Mouse (Mus musculus): ENCODE data around the gene Crym. TPM values are rescaled to one million over a fixed set of nuclear protein-coding genes. Genes with fewer than 3 reads are reported as not detected.

The Crym gene
- polyA plus RNA-seq, 1 experiment: not detected

GRCm38 (mm10) chr7:120172188-120172700, 29.7 kb downstream of the Crym start:
- no peak overlapping the region for H3K4me3 ChIP-seq (replicated peaks)
- no peaks in the 10 kb centered on the region for H3K9me3 ChIP-seq
- no peaks in the 10 kb centered on the region for H3K36me3 ChIP-seq (replicated peaks; ENCODE audit: low read length)
- no peak for TF ChIP-seq FLI1 (IDR thresholded peaks at IDR 0.05; ENCODE audit: low read length)
- no peak for TF ChIP-seq GATA1 (IDR thresholded peaks at IDR 0.05; ENCODE audit: borderline replicate concordance, low read length)
- no peaks in the 10 kb centered on the region for H3K27me3 ChIP-seq (replicated peaks)
- no peaks in the 10 kb centered on the region for H3K4me1 ChIP-seq

- Histone ChIP-seq H3K9me3 (no peaks in the 10 kb centered on the region), H3K36me3 (replicated peaks; ENCODE audit: low read length) (no peaks in the 10 kb centered on the region), H3K27me3 (replicated peaks) (no peaks in the 10 kb centered on the region), H3K4me3 (replicated peaks) (no peak overlapping the region), H3K4me1 (no peaks in the 10 kb centered on the region)
- TF ChIP-seq GATA1 (IDR thresholded peaks at IDR 0.05; ENCODE audit: borderline replicate concordance, low read length) (no peak), FLI1 (IDR thresholded peaks at IDR 0.05; ENCODE audit: low read length) (no peak)
Observed at GRCm38 (mm10) chr7:120163581-120164251, 38.2 kb downstream of the Crym start.

GRCm38 (mm10) chr7:120158121-120158613, 43.7 kb downstream of the Crym start:
- Histone ChIP-seq H3K9me3 (no peaks in the 10 kb centered on the region; the same call in 1 of the 2 replicates), H3K4me3 (replicated peaks) (no peak overlapping the region), H3K36me3 (replicated peaks; ENCODE audit: low read length) (no peaks in the 10 kb centered on the region), H3K27me3 (replicated peaks) (peaks cover 4% of the 10 kb centered on the region), H3K4me1 (no peaks in the 10 kb centered on the region)
- TF ChIP-seq FLI1 (IDR thresholded peaks at IDR 0.05; ENCODE audit: low read length): no peak

GRCm38 (mm10) chr7:120157575-120158061, 44.3 kb downstream of the Crym start:
- no peaks in the 10 kb centered on the region for H3K36me3 ChIP-seq (replicated peaks; ENCODE audit: low read length)
- peaks cover 4% of the 10 kb centered on the region for H3K27me3 ChIP-seq (replicated peaks)
- H3K9me3 ChIP-seq: no peaks in the 10 kb centered on the region; the same call in 1 of the 2 replicates
- no peaks in the 10 kb centered on the region for H3K4me1 ChIP-seq
- no peak for TF ChIP-seq FLI1 (IDR thresholded peaks at IDR 0.05; ENCODE audit: low read length)
- no peak for TF ChIP-seq GATA1 (IDR thresholded peaks at IDR 0.05; ENCODE audit: borderline replicate concordance, low read length)
- no peak overlapping the region for H3K4me3 ChIP-seq (replicated peaks)

GRCm38 (mm10) chr7:120156841-120157409, 45.0 kb downstream of the Crym start:
- Histone ChIP-seq H3K36me3 (replicated peaks; ENCODE audit: low read length) (no peaks in the 10 kb centered on the region), H3K4me3 (replicated peaks) (no peak overlapping the region), H3K4me1 (no peaks in the 10 kb centered on the region), H3K9me3 (no peaks in the 10 kb centered on the region; the same call in 1 of the 2 replicates), H3K27me3 (replicated peaks) (peaks cover 4% of the 10 kb centered on the region)
- TF ChIP-seq GATA1 (IDR thresholded peaks at IDR 0.05; ENCODE audit: borderline replicate concordance, low read length): no peak
- no peak for TF ChIP-seq FLI1 (IDR thresholded peaks at IDR 0.05; ENCODE audit: low read length)

GRCm38 (mm10) chr7:120150898-120151297, 51.0 kb downstream of the Crym start:
- no peak for TF ChIP-seq FLI1 (IDR thresholded peaks at IDR 0.05; ENCODE audit: low read length)
- no peak for TF ChIP-seq GATA1 (IDR thresholded peaks at IDR 0.05; ENCODE audit: borderline replicate concordance, low read length)
- Histone ChIP-seq H3K27me3 (replicated peaks) (no peaks in the 10 kb centered on the region), H3K36me3 (replicated peaks; ENCODE audit: low read length) (no peaks in the 10 kb centered on the region), H3K4me3 (replicated peaks) (no peak overlapping the region), H3K9me3 (no peaks in the 10 kb centered on the region), H3K4me1 (no peaks in the 10 kb centered on the region)

GRCm38 (mm10) chr7:120150257-120150656, 51.7 kb downstream of the Crym start:
- TF ChIP-seq GATA1 (IDR thresholded peaks at IDR 0.05; ENCODE audit: borderline replicate concordance, low read length): no peak
- no peak for TF ChIP-seq FLI1 (IDR thresholded peaks at IDR 0.05; ENCODE audit: low read length)
- Histone ChIP-seq H3K9me3 (no peaks in the 10 kb centered on the region), H3K36me3 (replicated peaks; ENCODE audit: low read length) (no peaks in the 10 kb centered on the region), H3K4me3 (replicated peaks) (no peak overlapping the region), H3K4me1 (no peaks in the 10 kb centered on the region), H3K27me3 (replicated peaks) (no peaks in the 10 kb centered on the region)

GRCm38 (mm10) chr7:120145191-120145590, 56.7 kb downstream of the Crym start, which contains the start of gene Zp2:
Zp2 (minus strand) TSS chr7:120145291.
- Histone ChIP-seq H3K4me3 (replicated peaks) (no peak within 1 kb of the TSS), H3K4me1 (no peaks in the 10 kb centered on the region), H3K27me3 (replicated peaks) (peaks cover 6% of the 10 kb centered on the region), H3K36me3 (replicated peaks; ENCODE audit: low read length) (no peaks in the 10 kb centered on the region), H3K9me3 (no peaks in the 10 kb centered on the region)
- TF ChIP-seq FLI1 (IDR thresholded peaks at IDR 0.05; ENCODE audit: low read length) (no peak), GATA1 (IDR thresholded peaks at IDR 0.05; ENCODE audit: borderline replicate concordance, low read length) (no peak)

GRCm38 (mm10) chr7:120142743-120143142, 59.2 kb downstream of the Crym start:
- H3K27me3 ChIP-seq (replicated peaks): peaks cover 6% of the 10 kb centered on the region
- no peaks in the 10 kb centered on the region for H3K36me3 ChIP-seq (replicated peaks; ENCODE audit: low read length)
- no peaks in the 10 kb centered on the region for H3K4me1 ChIP-seq
- no peaks in the 10 kb centered on the region for H3K9me3 ChIP-seq
- TF ChIP-seq FLI1 (IDR thresholded peaks at IDR 0.05; ENCODE audit: low read length) (no peak), GATA1 (IDR thresholded peaks at IDR 0.05; ENCODE audit: borderline replicate concordance, low read length) (no peak)
- H3K4me3 ChIP-seq (replicated peaks): no peak overlapping the region

Other genes with a start within 250 kb of the Crym start
- not detected in 2 replicates for gene Dnah3, start 106.8 kb downstream of the Crym start, polyA plus RNA-seq (2012; ENCODE audit: insufficient read depth, low replicate concordance)
- 2.0 and 13.3 TPM in 2 replicates for gene Tmem159, start 99.8 kb downstream of the Crym start, polyA plus RNA-seq (2012; ENCODE audit: insufficient read depth, low replicate concordance)
- gene Zp2, start 56.8 kb downstream of the Crym start, polyA plus RNA-seq (2012; ENCODE audit: insufficient read depth, low replicate concordance): not detected in 2 replicates
- not detected in 2 replicates for gene Anks4b, start 28.3 kb downstream of the Crym start, polyA plus RNA-seq (2012; ENCODE audit: insufficient read depth, low replicate concordance)
- gene Abca14, start 1.9 kb upstream of the Crym start, polyA plus RNA-seq (2012; ENCODE audit: insufficient read depth, low replicate concordance): not detected in 2 replicates
- gene Abca15, start 126.6 kb upstream of the Crym start, polyA plus RNA-seq (2012; ENCODE audit: insufficient read depth, low replicate concordance): not detected in 2 replicates
- not detected in 2 replicates for gene Abca16, start 207.5 kb upstream of the Crym start, polyA plus RNA-seq (2012; ENCODE audit: insufficient read depth, low replicate concordance)